Mouse (Mus musculus) cerebellum, postnatal 14 days (tissue): ENCODE data around the gene Cox6b2.

Experiments
- DNase-seq, 2 experiments: peaks; one replicate each; pipeline ENCODE4 v3.0.0; 2021; ENCODE audit warnings: mixed read lengths in 2 of 2

The Cox6b2 gene

GRCm38 (mm10) chr7:4759670-4760069, 6.8 kb upstream of the Cox6b2 start:
- DNase-seq = no peak

GRCm38 (mm10) chr7:4751971-4752820, 698 bp downstream of the Cox6b2 start:
- DNase-seq = peak; percentile 41 to 68

GRCm38 (mm10) chr7:4749169-4749568, 3.7 kb downstream of the Cox6b2 start:
- DNase-seq = no peak

GRCm38 (mm10) chr7:4748321-4748720, 4.6 kb downstream of the Cox6b2 start:
- DNase-seq = no peak

GRCm38 (mm10) chr7:4747156-4747899, 5.6 kb downstream of the Cox6b2 start:
- DNase-seq = no peak

- no peak for DNase-seq
Observed at GRCm38 (mm10) chr7:4746326-4746980, 6.4 kb downstream of the Cox6b2 start.

- no peak for DNase-seq
Observed at GRCm38 (mm10) chr7:4744886-4745285, 8.0 kb downstream of the Cox6b2 start.

- no peak for DNase-seq
Observed at GRCm38 (mm10) chr7:4743354-4743753, 9.5 kb downstream of the Cox6b2 start.

- DNase-seq = no peak
Observed at GRCm38 (mm10) chr7:4742482-4742819, 10.4 kb downstream of the Cox6b2 start.

GRCm38 (mm10) chr7:4741672-4742481, 11.0 kb downstream of the Cox6b2 start:
- peak; percentile 35 to 36 for DNase-seq

GRCm38 (mm10) chr7:4741151-4741550, 11.7 kb downstream of the Cox6b2 start:
- peak; percentile 80 to 81 for DNase-seq

GRCm38 (mm10) chr7:4740309-4740727, 12.6 kb downstream of the Cox6b2 start:
- no peak for DNase-seq

GRCm38 (mm10) chr7:4739544-4740275, 13.2 kb downstream of the Cox6b2 start, which contains the start of gene Kmt5c:
Gene Kmt5c, plus strand, starts transcription at chr7:4740115.
- DNase-seq = peak; percentile 98

- peak in 1 of 2 experiments; percentile 23 for DNase-seq
Observed at GRCm38 (mm10) chr7:4739041-4739543, 13.8 kb downstream of the Cox6b2 start.

- no peak for DNase-seq
Observed at GRCm38 (mm10) chr7:4732968-4733392, 19.9 kb downstream of the Cox6b2 start.

- no peak for DNase-seq
Observed at GRCm38 (mm10) chr7:4731090-4731489, 21.8 kb downstream of the Cox6b2 start.

GRCm38 (mm10) chr7:4725169-4725568, 27.7 kb downstream of the Cox6b2 start, which contains the start of gene Tmem150b:
Gene Tmem150b, minus strand, starts transcription at chr7:4725249.
- DNase-seq = no peak

- DNase-seq = no peak
Observed at GRCm38 (mm10) chr7:4724359-4724758, 28.5 kb downstream of the Cox6b2 start.

GRCm38 (mm10) chr7:4723508-4723907, 29.4 kb downstream of the Cox6b2 start:
- DNase-seq = peak; percentile 63 to 68

GRCm38 (mm10) chr7:4719276-4719675, 33.6 kb downstream of the Cox6b2 start:
- DNase-seq = no peak

- no peak for DNase-seq
Observed at GRCm38 (mm10) chr7:4716955-4717354, 35.9 kb downstream of the Cox6b2 start.
